Mouse (Mus musculus) CH12.LX (cell line): ENCODE measurements around the gene Sec14l1. TPM values are rescaled to one million over a fixed set of nuclear protein-coding genes. Genes with fewer than 3 reads are reported as not detected.

Experiments used
- DNase-seq: peaks from one replicate; pipeline ENCODE4 v3.0.0-alpha.2; 2013; ENCODE audit errors: extremely low read depth
- H3K27ac ChIP-seq: 2 replicates; pipeline ENCODE4 v1.5.1; 2012; ENCODE audit warnings: low read depth, mild to moderate bottlenecking, control low read depth, moderate library complexity; ENCODE audit not compliant: insufficient read depth
- H3K27me3 ChIP-seq: replicated peaks from 2 replicates; pipeline ENCODE3; 2012; ENCODE audit warnings: inconsistent platforms
- H3K36me3 ChIP-seq, 2 experiments: replicated peaks in 1 of 2; 2 replicates each; pipeline versions ENCODE3 to v1.6.1; 2012; ENCODE audit warnings: inconsistent platforms in 1 of 2, low read length in 1 of 2, mild to moderate bottlenecking in 1 of 2, mixed read lengths in 1 of 2, moderate library complexity in 1 of 2; ENCODE audit not compliant: control insufficient read depth in 1 of 2, insufficient read depth in 1 of 2
- H3K4me1 ChIP-seq, 2 experiments: 2 replicates each; pipeline ENCODE4 v1.6.1; 2012; ENCODE audit warnings: inconsistent platforms in 1 of 2, moderate library complexity in 1 of 2; ENCODE audit not compliant: insufficient read depth in 2 of 2, control insufficient read depth in 1 of 2
- H3K4me2 ChIP-seq: 2 replicates; pipeline ENCODE4 v1.6.1; 2012; ENCODE audit warnings: low read depth, mild to moderate bottlenecking, control low read depth; ENCODE audit not compliant: poor library complexity, insufficient read depth, severe bottlenecking
- H3K4me3 ChIP-seq, 3 experiments: fragments of 150-350 bp in 1 of 3; sonication (generic) in 1 of 3; replicated peaks in 1 of 3; 2 replicates each; pipeline versions ENCODE3 to v1.5.1; 2011 to 2012; ENCODE audit warnings: low read depth in 2 of 3, low read length in 2 of 3, mild to moderate bottlenecking in 2 of 3, moderate library complexity in 2 of 3, control low read depth in 1 of 3, improper control_type of control experiment in 1 of 3, inconsistent platforms in 1 of 3, mixed read lengths in 1 of 3; ENCODE audit not compliant: poor library complexity in 1 of 3
- H3K79me2 ChIP-seq: replicated peaks from 2 replicates; pipeline ENCODE4 v1.6.1; 2012; ENCODE audit warnings: mild to moderate bottlenecking, moderate library complexity; ENCODE audit not compliant: control insufficient read depth, poor library complexity, insufficient read depth, severe bottlenecking; ENCODE audit errors: extremely low read depth
- H3K9ac ChIP-seq: 2 replicates; pipeline ENCODE4 v1.6.1; 2012; ENCODE audit warnings: low read depth, mild to moderate bottlenecking, control low read depth, moderate library complexity; ENCODE audit not compliant: insufficient read depth
- H3K9me3 ChIP-seq: replicated peaks from 2 replicates; pipeline ENCODE3; 2012; ENCODE audit warnings: low read length, inconsistent platforms, mixed read lengths
- CHD1 ChIP-seq: IDR thresholded peaks from 2 replicates; pipeline ENCODE4 v1.6.1; 2012; ENCODE audit warnings: low read depth, low read length, improper control_type of control experiment, inconsistent platforms
- CTCF ChIP-seq, 2 experiments: IDR thresholded peaks in 1 of 2; conservative IDR thresholded peaks in 1 of 2; 2 replicates each; pipeline ENCODE4 v1.5.1; 2011 to 2012; ENCODE audit warnings: low read depth in 2 of 2, low read length in 2 of 2, improper control_type of control experiment in 1 of 2, inconsistent platforms in 1 of 2, mild to moderate bottlenecking in 1 of 2, moderate library complexity in 1 of 2
- E2F4 ChIP-seq: IDR thresholded peaks from 2 replicates; pipeline ENCODE4 v1.6.1; 2011; ENCODE audit warnings: low read depth, low read length, improper control_type of control experiment; ENCODE audit not compliant: insufficient replicate concordance
- EP300 ChIP-seq: IDR thresholded peaks from 2 replicates; pipeline ENCODE4 v1.6.1; 2011; ENCODE audit warnings: low read length, improper control_type of control experiment
- ETS1 ChIP-seq: conservative IDR thresholded peaks from 2 replicates; pipeline ENCODE4 v1.6.1; 2012; ENCODE audit warnings: low read depth, mild to moderate bottlenecking, inconsistent platforms, low read length, improper control_type of control experiment, moderate library complexity
- JUN ChIP-seq: IDR thresholded peaks from 2 replicates; pipeline ENCODE4 v1.6.1; 2011; ENCODE audit warnings: low read depth, mild to moderate bottlenecking, low read length, improper control_type of control experiment, moderate library complexity; ENCODE audit not compliant: insufficient read depth
- KAT2A ChIP-seq: IDR thresholded peaks from 2 replicates; pipeline ENCODE4 v1.6.1; 2012; ENCODE audit warnings: low read length, improper control_type of control experiment, inconsistent platforms; ENCODE audit not compliant: insufficient replicate concordance
- MEF2A ChIP-seq: IDR thresholded peaks from 2 replicates; pipeline ENCODE4 v1.6.1; 2014; ENCODE audit warnings: low read depth, mild to moderate bottlenecking, inconsistent platforms, low read length, improper control_type of control experiment, borderline replicate concordance
- MXI1 ChIP-seq: IDR thresholded peaks from 2 replicates; pipeline ENCODE4 v1.6.1; 2011; ENCODE audit warnings: mild to moderate bottlenecking, low read depth, low read length, improper control_type of control experiment
- NELFE ChIP-seq: IDR thresholded peaks from 2 replicates; pipeline ENCODE4 v1.6.1; 2011; ENCODE audit warnings: low read depth, low read length, improper control_type of control experiment
- POLR2A ChIP-seq: IDR thresholded peaks from 2 replicates; pipeline ENCODE4 v1.6.1; 2011; ENCODE audit warnings: low read depth, mild to moderate bottlenecking, improper control_type of control experiment, low read length
- RAD21 ChIP-seq: IDR thresholded peaks from 2 replicates; pipeline ENCODE4 v1.6.1; 2011; ENCODE audit warnings: low read depth, mild to moderate bottlenecking, low read length, improper control_type of control experiment, moderate library complexity
- SIN3A ChIP-seq: IDR thresholded peaks from 2 replicates; pipeline ENCODE4 v1.6.1; 2012; ENCODE audit warnings: low read length, improper control_type of control experiment, inconsistent platforms
- SMC3 ChIP-seq: IDR thresholded peaks from 2 replicates; pipeline ENCODE4 v1.6.1; 2011; ENCODE audit warnings: low read depth, low read length, improper control_type of control experiment
- UBTF ChIP-seq: IDR thresholded peaks from 2 replicates; pipeline ENCODE4 v1.6.1; 2012; ENCODE audit warnings: low read depth, mild to moderate bottlenecking, inconsistent platforms, low read length, improper control_type of control experiment, moderate library complexity
- USF1 ChIP-seq: IDR thresholded peaks from 2 replicates; pipeline ENCODE4 v1.6.1; 2014; ENCODE audit warnings: low read depth, mild to moderate bottlenecking, inconsistent platforms, low read length, improper control_type of control experiment
- dilution Hi-C: fragments of 300-500 bp; cut with MboI; formaldehyde crosslinking; loops from 2 replicates; pipeline ENCODE4 v1.14.3; 2020; ENCODE audit warnings: low sequenced_read_pairs; ENCODE audit not compliant: extremely low pct_unique_long_range_greater_than_20kb, extremely low pct_ligation_motif_present
- in situ Hi-C: fragments of 300-500 bp; cut with MboI; formaldehyde crosslinking; loops from 3 replicates; pipeline ENCODE4 v1.14.3; 2019; ENCODE audit warnings: low sequenced_read_pairs, low pct_ligation_motif_present, low pct_unique_long_range_greater_than_20kb, mixed read lengths
- polyA plus RNA-seq: library from polyadenylated mRNA; unstranded; fragments of >175 nt; gene quantifications from 2 replicates; pipeline ENCODE4 v1.2.1, GENCODE M21; 2012; ENCODE audit warnings: low read depth; ENCODE audit not compliant: insufficient read length
- total RNA-seq, 2 experiments: library from RNA; depleted of rRNA; stranded (reverse); fragments of 300-350 nt in 1 of 2; fragments of >200 nt in 1 of 2; gene quantifications; 2 replicates each; pipeline ENCODE4 v1.2.3; 2012 to 2014

Gene Sec14l1
- total and polyA plus RNA-seq, 3 experiments, result 18.5 to 28.2 (median 21.5) TPM

DNA sequence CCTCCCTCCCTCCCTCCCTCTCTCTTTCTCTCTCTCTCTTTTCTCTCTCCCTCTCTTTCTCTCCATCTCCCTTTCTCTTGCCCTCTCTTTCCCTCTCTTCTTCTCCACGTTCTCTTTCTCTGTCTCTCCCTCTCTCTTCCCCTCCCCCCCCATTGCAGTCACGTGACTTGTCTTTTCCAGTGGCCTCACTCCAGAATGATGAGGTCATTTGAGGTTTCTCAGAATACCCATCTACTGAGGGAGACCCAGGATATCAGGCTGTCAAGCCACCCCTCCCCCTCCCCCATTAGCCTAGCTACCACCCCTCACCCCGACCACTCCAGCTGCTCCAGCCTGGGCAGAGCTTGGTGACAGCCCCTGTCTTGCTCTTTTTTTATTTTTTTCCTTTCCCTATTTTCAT is 68.3 kb downstream of the Sec14l1 start:
- DNase-seq, result no peak

DNA sequence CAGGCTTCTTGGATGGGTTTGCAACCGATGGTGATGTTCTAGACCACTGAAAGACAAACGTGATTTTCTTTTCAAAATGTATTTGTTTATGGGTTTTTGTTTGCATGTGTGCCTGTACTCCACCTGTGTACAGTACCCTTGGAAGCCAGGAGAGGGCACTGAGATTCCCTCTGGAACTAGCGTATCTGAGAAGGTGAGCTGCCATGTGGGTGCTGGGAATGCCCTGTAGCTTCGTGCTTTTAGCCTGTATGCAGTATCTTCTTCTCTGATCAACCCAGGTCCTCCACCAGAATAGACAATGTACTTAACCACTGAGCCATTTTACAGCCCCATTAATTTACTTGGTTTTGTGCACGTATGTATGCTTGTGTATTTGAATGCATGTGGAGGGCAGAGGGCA is 68.9 kb downstream of the Sec14l1 start:
- H3K9me3 ChIP-seq, result peaks cover 38% of the 10 kb centered on the region
- H3K27ac ChIP-seq, result no peak overlapping the region
- no peak overlapping the region for H3K4me2 ChIP-seq
- in situ Hi-C loops (loop anchor here (25.0 kb wide), 1 partner anchor 522 kb away; the partner anchor contains the start of genes Cygb and Prcd), dilution Hi-C loops (no loop called here)
- no peaks in the 10 kb centered on the region for H3K36me3 ChIP-seq
- no peaks in the 10 kb centered on the region for H3K4me1 ChIP-seq
- H3K4me3 ChIP-seq, result no peak overlapping the region
- TF ChIP-seq SIN3A (no peak), MXI1 (no peak), KAT2A (no peak), NELFE (no peak), USF1 (no peak), E2F4 (no peak), POLR2A (no peak), EP300 (no peak), SMC3 (0 out of 2 replicates have a peak, but pooled peaks have one; percentile 5), JUN (no peak), CTCF (conservative IDR thresholded peaks at IDR 0.05 in 1 of 2, IDR thresholded peaks at IDR 0.05 in 1 of 2; ENCODE audit: low read depth in 2 of 2, low read length in 2 of 2) (peak in 1 of 2 experiments; percentile 6; a peak in 2 of 4 replicates), MEF2A (no peak), RAD21 (no peak; the same call in 1 of the 2 replicates), UBTF (no peak)
- DNase-seq, result no peak
- H3K79me2 ChIP-seq, result no peaks in the 10 kb centered on the region
- peaks cover 27% of the 10 kb centered on the region for H3K27me3 ChIP-seq
- no peak overlapping the region for H3K9ac ChIP-seq

More for the DNA sequence above, 68.3 kb downstream of the Sec14l1 start:
- Histone ChIP-seq H3K79me2 (no peaks in the 10 kb centered on the region), H3K9me3 (peaks cover 38% of the 10 kb centered on the region), H3K27me3 (peaks cover 32% of the 10 kb centered on the region), H3K4me2 (no peak overlapping the region), H3K4me1 (no peaks in the 10 kb centered on the region), H3K4me3 (no peak overlapping the region), H3K36me3 (no peaks in the 10 kb centered on the region), H3K9ac (no peak overlapping the region), H3K27ac (no peak overlapping the region)
- in situ Hi-C loops, result loop anchor here (25.0 kb wide), 1 partner anchor 521 kb away; the partner anchor contains the start of genes Cygb and Prcd
- TF ChIP-seq USF1 (0 out of 2 replicates have a peak, but pooled peaks have one; percentile 14), CHD1 (no peak), NELFE (no peak), ETS1 (no peak)
- dilution Hi-C loops, result no loop called here
